In genomic region chr5:25041947-25042346, GRCm38 (mm10) we compare ENCODE assay signal across 18 mouse cellular contexts. TPM values are rescaled to one million over a fixed set of nuclear protein-coding genes. Genes with fewer than 3 reads are reported as not detected.
DNase-seq lines count a peak whose midpoint lies in the region; ATAC-seq lines count a peak whose summit lies in the region.
"Had no signal": no experiment of that assay in that cellular context is flagged by ENCODE, and none has a peak within 500 bp of the region (broad histone marks: within the 10 kb centered on the region; RNA-seq: fewer than 3 reads in every experiment).

No protein-coding gene starts in this region.

- no peak overlapping the region for H3K4me3 ChIP-seq in kidney, embryonic 14.5 days (ENCODE audit: low read length)
- no peak overlapping the region for H3K4me3 ChIP-seq in forebrain, embryonic 15.5 days
- H3K4me3 ChIP-seq: embryonic facial prominence, embryonic 10.5 days; hindbrain, embryonic 10.5 days; left cerebral cortex, adult 2 months; limb, embryonic 10.5 days; midbrain, embryonic 10.5 days; neural tube, embryonic 12.5 days had no signal

- WGBS in kidney, embryonic 14.5 days = 100% methylated on average over 1 of the region's 1 CpGs
- WGBS in forebrain, embryonic 15.5 days = 93% methylated on average over 1 of the region's 1 CpGs

- peak; percentile 88 for ATAC-seq in common myeloid progenitor, adult 5-6 weeks (replicated peaks; ENCODE audit: low read depth, poor library complexity, severe bottlenecking)
- ATAC-seq in kidney, embryonic 14.5 days (ENCODE audit: low FRiP score, low TSS enrichment) = no peak
- ATAC-seq in forebrain, embryonic 15.5 days (replicated peaks) = no peak
- ATAC-seq: Patski had no signal

- no peaks in the 10 kb centered on the region for H3K4me1 ChIP-seq in kidney, embryonic 14.5 days (ENCODE audit: control insufficient read depth, insufficient read depth, low read length)
- H3K4me1 ChIP-seq in forebrain, embryonic 15.5 days = no peaks in the 10 kb centered on the region
- H3K4me1 ChIP-seq: embryonic facial prominence, embryonic 10.5 days; hindbrain, embryonic 10.5 days; limb, embryonic 10.5 days; midbrain, embryonic 10.5 days; neural tube, embryonic 12.5 days had no signal

- peak; percentile 83 for DNase-seq in 416B (ENCODE audit: low read depth)
- peak; percentile 37 for DNase-seq in lung, postnatal 14 days
- DNase-seq in monocyte, adult 2 months (ENCODE audit: low read depth in 1 of 2, low spot score in 2 of 2) = peak; percentile 28 to 32
- no peak for DNase-seq in kidney, postnatal 25 days
- DNase-seq: cerebellum, adult 2 months; cerebellum, postnatal 36 days; kidney, adult 11 months had no signal

- no peak overlapping the region for H3K27ac ChIP-seq in kidney, embryonic 14.5 days (ENCODE audit: low read depth, low read length)
- H3K27ac ChIP-seq in forebrain, embryonic 15.5 days (replicated peaks) = no peak overlapping the region
- H3K27ac ChIP-seq: embryonic facial prominence, embryonic 10.5 days; hindbrain, embryonic 10.5 days; left cerebral cortex, adult 2 months; limb, embryonic 10.5 days; midbrain, embryonic 10.5 days; neural tube, embryonic 12.5 days had no signal

- H3K36me3 ChIP-seq in kidney, embryonic 14.5 days (ENCODE audit: control insufficient read depth, insufficient read depth, low read length) = no peaks in the 10 kb centered on the region
- H3K36me3 ChIP-seq in forebrain, embryonic 15.5 days = no peaks in the 10 kb centered on the region
- H3K36me3 ChIP-seq: embryonic facial prominence, embryonic 10.5 days; hindbrain, embryonic 10.5 days; limb, embryonic 10.5 days; midbrain, embryonic 10.5 days; neural tube, embryonic 12.5 days had no signal

- H3K9me3 ChIP-seq in kidney, embryonic 14.5 days (ENCODE audit: control insufficient read depth, low read length) = no peaks in the 10 kb centered on the region
- no peaks in the 10 kb centered on the region for H3K9me3 ChIP-seq in forebrain, embryonic 15.5 days
- H3K9me3 ChIP-seq: embryonic facial prominence, embryonic 10.5 days; limb, embryonic 10.5 days had no signal

- H3K27me3 ChIP-seq in kidney, embryonic 14.5 days (ENCODE audit: control insufficient read depth, insufficient read depth, low read length) = no peaks in the 10 kb centered on the region
- no peaks in the 10 kb centered on the region for H3K27me3 ChIP-seq in forebrain, embryonic 15.5 days
- H3K27me3 ChIP-seq: neural tube, embryonic 12.5 days; Patski had no signal

- H3K4me2 ChIP-seq in kidney, embryonic 14.5 days (replicated peaks; ENCODE audit: low read depth, low read length) = no peak overlapping the region
- no peak overlapping the region for H3K4me2 ChIP-seq in forebrain, embryonic 15.5 days (replicated peaks)
- H3K4me2 ChIP-seq: lung, embryonic 14.5 days; neural tube, embryonic 12.5 days had no signal

- no peak overlapping the region for H3K9ac ChIP-seq in kidney, embryonic 14.5 days (ENCODE audit: low read depth, low read length)
- no peak overlapping the region for H3K9ac ChIP-seq in forebrain, embryonic 15.5 days (replicated peaks)
- H3K9ac ChIP-seq: lung, embryonic 14.5 days; neural tube, embryonic 12.5 days had no signal

RNA-seq across cellular contexts. Expression of gene Prkag2, which starts 58.5 kb away (rescaled TPM):
- total RNA-seq in common myeloid progenitor, adult 5-6 weeks (2017) = 17.6 and 26.3 TPM in 2 replicates
- 32.1 and 44.6 TPM in 2 replicates for polyA plus RNA-seq in kidney, embryonic 14.5 days (2014; fragmentation: Nextera tagmentation; extraction: Ambion mirVana)
- polyA plus RNA-seq in forebrain, embryonic 15.5 days (2015; fragmentation: Nextera tagmentation; extraction: Ambion mirVana) = 90.1 and 93.3 TPM in 2 replicates

Comparison
In these comparisons a context has a peak if more than half of its experiments do, and no peak if none do; other contexts are left out.
1. DNase-seq: peak in 416B (single experiment), lung, postnatal 14 days (single experiment) and monocyte, adult 2 months (2 of 2); none in kidney, postnatal 25 days (0 of 2).